Mouse (Mus musculus) cerebellum, adult 11-12 months (tissue): Measurements from ENCODE around the gene Narfl.

Experiments
- DNase-seq: peaks from one replicate; pipeline ENCODE4 v3.0.0; 2022

Narfl gene

GRCm38 (mm10) chr17:25765886-25766285, 7.7 kb upstream of the Narfl start:
- DNase-seq = no peak

- DNase-seq = no peak
Measured at GRCm38 (mm10) chr17:25769331-25769730, 4.2 kb upstream of the Narfl start.

DNA sequence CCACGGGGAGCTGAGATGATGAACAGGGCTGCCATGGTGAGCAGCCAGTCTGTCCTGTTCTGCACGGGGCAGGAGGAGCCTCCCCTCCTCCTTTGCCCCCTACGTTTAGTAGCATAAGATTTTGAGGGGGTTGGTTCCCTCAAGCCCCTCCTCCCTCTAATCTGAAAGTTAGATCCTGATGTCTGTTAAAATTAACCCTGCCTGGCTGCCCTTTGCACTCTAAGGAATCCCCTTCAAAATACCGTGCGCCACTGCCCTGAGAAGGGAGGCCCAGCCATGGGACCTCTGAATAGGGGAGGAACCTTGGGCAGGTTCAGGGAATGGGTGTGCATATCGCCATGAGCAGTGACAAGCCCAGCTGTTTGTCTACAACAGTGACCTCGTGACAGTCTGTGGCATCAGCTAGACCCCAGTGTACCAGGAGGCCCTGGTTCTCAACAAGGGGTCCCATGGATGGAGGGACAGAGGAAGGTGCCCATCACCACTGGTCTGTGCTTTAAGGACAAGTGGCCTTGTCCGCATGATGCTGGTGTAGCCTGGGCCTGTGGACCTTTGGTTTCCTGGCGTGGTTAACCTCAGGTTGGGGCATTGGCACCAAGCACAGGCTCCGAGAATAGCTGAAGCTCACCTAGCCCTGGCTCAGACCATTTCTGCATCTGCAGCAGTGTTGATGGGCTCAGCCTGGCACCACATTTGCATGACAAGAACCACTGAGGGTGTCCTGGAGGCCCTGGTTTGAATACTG, 1.9 kb downstream of the Narfl start:
- peak; percentile 23 for DNase-seq

GRCm38 (mm10) chr17:25777948-25778347, 4.4 kb downstream of the Narfl start:
- DNase-seq = no peak

GRCm38 (mm10) chr17:25781339-25781738, 7.8 kb downstream of the Narfl start:
- peak; percentile 33 for DNase-seq

GRCm38 (mm10) chr17:25783086-25783485, 9.5 kb downstream of the Narfl start:
- DNase-seq = peak; percentile 75

DNA sequence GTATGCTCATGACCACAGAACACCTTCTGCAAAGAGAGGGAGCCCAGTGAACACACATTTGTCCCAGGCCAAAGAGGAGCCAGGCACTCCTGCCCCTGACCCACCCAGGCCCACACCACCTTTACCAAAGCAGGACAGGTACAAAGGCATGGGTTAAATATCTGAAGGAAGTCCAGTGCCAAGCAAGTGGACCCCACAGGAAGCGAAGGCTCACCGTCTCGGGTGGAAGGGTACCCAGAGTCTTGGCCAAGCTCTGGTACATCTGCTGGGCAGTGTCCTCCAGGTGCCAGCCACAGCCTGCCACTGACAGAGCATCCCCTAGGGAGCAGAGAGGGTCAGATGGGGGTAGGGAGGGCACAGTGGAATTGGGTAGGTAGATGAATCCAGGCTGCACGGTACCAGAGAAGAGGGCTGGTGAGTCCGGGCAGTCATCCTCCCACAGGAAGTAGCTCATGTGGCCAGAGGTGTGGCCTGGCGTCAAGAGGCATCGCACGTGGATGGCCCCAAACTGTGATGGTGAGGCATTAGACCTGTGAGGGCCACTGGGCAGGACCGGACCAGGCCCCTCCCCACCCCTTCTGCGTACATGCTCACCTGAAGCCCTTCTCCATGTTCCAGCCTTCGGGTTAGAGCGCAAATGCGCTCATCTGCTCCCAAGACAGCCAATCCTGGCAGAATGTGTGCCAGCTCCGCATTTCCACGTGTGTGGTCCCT, 10.4 kb downstream of the Narfl start:
- DNase-seq = peak; percentile 56

GRCm38 (mm10) chr17:25785281-25785745, 11.7 kb downstream of the Narfl start, which contains the start of gene Haghl:
Gene Haghl (minus strand): TSS chr17:25785673.
- peak; percentile 96 for DNase-seq

DNA sequence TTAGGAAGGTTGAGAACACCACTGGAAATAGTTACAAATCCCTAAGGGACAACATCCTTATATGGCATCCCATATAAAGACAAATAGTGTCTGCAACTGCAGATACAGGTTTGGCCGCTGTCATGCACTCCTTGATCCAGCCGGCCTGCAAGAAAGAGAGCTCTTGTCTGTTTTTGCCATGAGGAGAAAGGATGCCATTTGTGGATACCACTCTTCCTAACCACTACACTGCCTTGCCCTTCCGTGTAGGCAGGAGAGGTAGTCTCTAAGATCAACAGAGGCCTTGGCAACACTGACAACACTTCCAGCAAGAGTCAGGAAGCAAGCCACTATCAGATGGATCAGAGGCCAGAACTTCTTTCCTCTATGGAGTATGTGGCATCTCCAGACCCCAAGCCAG, 12.7 kb downstream of the Narfl start, which contains the start of gene Ccdc78:
Gene Ccdc78 (plus strand): TSS at position 301 of the 400 bp plus-strand sequence.
- no peak for DNase-seq

DNA sequence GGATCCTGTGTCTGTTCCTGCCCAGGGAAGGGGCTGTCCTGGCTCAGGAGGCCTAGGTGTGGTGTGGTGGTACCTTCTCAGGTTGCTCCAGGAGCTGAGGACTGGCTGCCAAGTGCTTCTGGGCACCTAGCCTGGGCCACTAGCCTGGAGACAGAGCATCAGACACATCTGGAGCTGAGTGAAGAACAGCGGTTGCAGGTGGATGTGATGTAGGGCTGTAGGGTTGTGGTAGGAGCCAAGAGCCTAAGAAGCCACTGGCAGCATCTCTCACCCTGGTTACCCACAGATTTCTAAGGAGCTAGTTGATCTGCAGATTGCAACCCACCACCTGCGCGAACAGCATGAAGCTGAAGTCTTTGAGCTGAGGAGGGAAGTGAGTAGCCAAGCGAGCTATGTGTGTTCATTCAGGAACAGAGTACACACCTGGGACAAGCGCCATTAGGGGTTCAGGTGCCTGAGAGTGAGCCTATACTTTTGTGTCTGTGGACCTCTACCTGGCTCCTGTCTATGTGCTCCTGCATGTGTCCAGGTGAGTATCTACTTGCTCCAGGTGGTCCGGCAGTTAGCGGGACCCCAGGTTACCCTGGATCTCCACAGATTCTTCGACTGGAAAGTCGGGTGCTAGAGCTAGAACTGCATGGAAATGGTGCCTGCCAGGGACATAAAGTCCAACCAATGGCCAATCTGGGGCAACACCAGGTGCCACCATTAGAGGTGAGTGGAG, 13.4 kb downstream of the Narfl start:
- DNase-seq = peak; percentile 42

DNA sequence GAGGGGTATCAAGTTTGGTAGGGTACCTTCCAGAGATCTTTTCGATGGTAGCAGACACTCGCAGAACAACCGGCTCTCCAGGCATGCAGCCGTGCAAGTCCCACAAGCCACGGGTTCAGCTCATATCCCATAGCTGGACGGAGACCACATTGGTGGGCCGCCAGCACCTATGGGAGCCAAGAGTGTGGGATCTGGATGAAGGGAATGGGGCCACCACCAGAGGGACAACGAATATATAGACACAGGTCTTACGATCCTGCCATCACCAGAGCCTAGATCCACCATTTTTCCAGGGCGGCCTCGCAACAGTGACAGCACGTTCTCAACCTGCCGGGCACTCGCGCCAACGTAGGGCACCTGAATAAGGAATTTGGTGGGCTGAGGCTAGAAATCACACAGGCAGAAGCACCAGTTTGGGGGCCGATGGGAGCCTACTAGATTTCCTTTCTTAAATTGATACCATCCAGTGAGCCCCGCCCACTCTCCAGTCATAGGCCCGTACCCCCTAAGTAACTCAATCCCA, 17.8 kb downstream of the Narfl start:
- DNase-seq = peak; percentile 47

- peak; percentile 84 for DNase-seq
Measured at GRCm38 (mm10) chr17:25791843-25792527, 18.4 kb downstream of the Narfl start.

GRCm38 (mm10) chr17:25792615-25793014, 19.0 kb downstream of the Narfl start, which contains the start of gene Fam173a:
Gene Fam173a (minus strand): TSS chr17:25792901.
- DNase-seq = peak; percentile 69

- peak; percentile 61 for DNase-seq
Measured at GRCm38 (mm10) chr17:25794197-25794596, 20.6 kb downstream of the Narfl start.

DNA sequence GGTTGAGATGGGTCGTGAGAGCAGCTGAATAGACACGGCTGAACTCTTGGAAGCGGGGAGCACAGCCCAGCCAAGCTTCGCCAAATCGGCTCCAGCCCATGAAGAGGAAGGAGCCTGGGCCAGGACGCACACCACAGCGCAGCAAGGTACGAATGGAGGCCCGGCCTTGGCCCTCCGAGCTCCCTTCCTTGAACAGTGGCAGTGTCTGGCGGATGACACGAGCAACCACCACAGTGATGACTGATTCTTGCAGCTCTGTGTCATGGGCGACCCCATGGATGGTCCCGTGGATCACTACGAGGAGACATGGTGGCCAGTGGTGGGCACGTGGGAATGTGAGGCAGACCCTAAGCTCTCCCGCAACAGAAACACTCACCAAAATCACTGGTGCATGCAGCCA, 21.4 kb downstream of the Narfl start:
- DNase-seq = no peak

DNA sequence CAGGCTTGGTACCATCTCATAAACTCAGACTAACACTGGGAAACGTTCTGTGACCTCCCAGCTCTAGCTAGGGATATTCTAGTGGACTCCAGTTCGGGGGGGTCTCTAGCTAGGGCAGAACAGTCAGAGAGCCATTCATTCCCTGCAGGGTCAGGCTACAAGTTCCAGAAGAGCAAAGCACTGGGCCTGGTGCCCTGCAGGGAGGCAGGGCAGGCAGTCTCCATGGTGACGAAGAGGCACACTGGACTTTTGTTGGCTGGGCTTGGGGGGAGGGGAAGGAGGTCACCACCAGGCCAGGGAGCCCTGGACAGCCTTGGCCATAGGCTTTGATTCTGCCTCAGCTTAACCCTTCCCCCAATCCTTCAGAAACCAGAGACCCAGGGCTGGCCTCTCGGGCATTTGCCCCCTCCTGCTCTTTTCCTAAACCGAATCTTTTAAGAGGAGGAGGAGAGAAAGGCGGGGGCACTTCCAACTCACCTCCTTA, 22.1 kb downstream of the Narfl start, which contains the start of gene AC134908.4:
Gene AC134908.4 (minus strand): TSS at position 51 of the 484 bp plus-strand sequence.
- peak; percentile 70 for DNase-seq

DNA sequence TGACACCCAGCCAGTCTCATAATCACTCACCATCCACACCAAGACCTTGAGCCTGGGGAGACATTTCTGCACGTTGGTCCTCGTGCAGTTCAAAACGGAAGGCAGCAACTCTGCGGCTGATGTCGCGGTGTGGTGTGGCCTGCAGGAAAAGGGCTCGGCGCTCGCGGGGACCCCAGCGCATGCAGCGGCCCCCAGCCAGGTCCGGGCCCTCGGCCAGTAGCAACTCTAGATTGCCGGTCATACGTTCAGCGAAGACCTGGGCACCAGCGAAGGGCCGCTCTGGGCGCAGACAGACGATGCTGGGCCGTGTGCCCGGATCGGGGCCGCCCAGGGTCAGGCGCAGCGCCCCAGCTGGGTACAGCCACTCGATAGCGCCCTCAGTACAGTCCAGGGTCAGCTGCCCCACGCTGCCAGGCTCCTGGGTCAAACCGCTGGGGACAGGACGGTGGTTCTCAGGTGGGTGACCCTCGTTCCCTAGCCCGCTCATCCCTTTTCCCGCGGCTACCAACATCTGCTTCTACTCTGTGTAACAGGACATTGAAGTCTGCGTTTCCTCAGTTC, 22.7 kb downstream of the Narfl start:
- peak; percentile 38 for DNase-seq

GRCm38 (mm10) chr17:25796951-25797369, 23.4 kb downstream of the Narfl start, which contains the start of gene Metrn:
Gene Metrn (minus strand): TSS chr17:25797136.
- peak; percentile 70 for DNase-seq

DNA sequence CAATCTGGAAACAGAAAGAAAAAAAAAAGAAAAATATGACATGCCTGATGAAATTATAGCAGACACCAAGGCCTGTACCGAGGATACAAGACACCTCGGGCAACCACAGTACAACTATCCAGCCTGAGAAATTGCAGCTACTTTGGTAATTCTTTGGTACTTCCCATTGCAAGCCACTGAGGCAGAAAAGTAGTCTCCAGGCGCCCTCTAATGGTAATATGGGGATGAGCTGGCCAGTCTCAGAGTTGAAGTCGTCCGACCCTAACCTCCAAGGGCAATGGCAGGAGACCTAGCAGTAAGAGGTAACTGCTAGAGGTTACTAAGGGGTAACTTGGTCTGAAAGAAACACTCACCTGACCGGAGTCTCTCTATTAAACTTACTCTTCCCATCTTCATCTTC, 27.5 kb downstream of the Narfl start:
- DNase-seq = no peak

DNA sequence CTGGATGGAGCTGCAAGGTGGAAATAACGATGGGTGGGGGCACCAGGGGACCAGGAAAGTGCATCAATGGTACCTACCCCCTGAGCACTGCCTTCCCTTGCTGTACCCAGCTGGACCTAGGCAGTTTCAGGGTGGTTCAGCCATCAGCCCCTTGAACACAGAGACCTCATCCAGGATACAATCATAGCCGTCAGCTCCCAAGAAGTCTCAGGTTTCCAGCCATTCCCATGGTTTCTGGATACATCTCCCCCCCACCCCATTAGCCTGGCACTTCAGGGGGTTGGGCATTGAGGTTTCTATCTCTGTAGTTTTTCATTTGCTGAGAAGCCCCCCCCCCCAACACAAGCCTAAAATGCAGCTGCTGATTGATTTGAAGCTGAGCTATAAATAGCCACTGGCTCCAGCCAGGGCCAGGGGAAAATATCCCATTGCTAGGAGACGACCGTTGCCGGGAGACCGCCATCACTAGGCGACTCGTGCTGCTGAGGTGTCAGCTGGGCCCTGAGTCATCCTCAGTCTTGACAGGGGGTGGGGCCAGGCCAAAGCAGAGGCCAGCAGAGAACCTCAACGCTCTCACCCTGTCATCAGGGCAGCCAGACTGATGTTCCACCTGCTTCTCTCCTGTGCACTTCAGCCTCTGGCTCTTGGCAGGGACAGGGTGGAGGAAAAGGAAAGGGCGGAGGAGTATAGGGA, 29.4 kb downstream of the Narfl start:
- no peak for DNase-seq

DNA sequence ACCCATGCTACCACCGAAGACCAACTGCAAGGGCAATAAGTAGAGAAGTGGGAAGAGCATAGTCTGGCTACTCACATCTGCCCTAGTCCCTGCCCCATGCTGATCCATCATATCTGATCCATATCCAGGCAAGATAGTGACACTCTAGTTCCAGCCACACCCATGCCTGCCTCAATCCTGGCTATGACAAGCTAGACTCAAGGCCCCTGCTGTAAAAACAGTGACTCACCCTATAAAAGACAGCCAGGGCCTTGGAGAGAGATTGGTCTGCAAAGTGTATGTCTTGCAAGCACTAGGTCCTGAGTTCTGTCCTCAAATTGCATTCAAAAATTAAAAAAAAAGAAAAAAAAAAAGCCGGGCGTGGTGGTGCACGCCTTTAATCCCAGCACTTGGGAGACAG, 32.9 kb downstream of the Narfl start:
- no peak for DNase-seq
